In the genomic region with DNA sequence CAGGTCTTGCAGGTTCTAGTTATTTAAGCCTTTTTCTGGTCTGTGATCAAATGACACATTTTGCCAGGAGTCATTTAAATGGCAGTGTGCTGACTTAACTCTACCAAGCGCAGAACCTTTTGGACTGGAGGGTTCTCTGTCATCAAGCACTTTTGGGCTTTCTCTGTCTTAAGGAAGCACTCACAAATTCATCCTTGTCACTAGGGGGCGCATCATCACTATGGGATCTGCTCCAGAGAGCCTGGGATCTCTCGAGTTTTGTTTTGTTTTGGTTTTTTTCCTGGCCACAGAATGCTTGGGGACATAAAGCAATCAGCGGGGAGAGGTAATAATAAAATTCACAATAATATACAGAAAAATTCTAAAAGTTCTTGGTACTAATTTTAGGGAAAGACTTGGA, we compare ENCODE assay signal across 11 mouse cellular contexts.
DNase-seq lines count a peak whose midpoint lies in the region; ATAC-seq lines count a peak whose summit lies in the region.
"Had no signal": no experiment of that assay in that cellular context is flagged by ENCODE, and none has a peak within 500 bp of the region (broad histone marks: within the 10 kb centered on the region; RNA-seq: fewer than 3 reads in every experiment).

No protein-coding gene starts in this region.

- H3K4me2 ChIP-seq in kidney, embryonic 15.5 days = no peak overlapping the region
- H3K4me2 ChIP-seq in midbrain, embryonic 15.5 days = no peak overlapping the region
- H3K4me2 ChIP-seq: embryonic facial prominence, embryonic 12.5 days; liver, embryonic 15.5 days; stomach, embryonic 15.5 days had no signal

- no peak overlapping the region for H3K9ac ChIP-seq in kidney, embryonic 15.5 days
- H3K9ac ChIP-seq in midbrain, embryonic 15.5 days = no peak overlapping the region
- H3K9ac ChIP-seq: embryonic facial prominence, embryonic 12.5 days; liver, embryonic 15.5 days; stomach, embryonic 15.5 days had no signal

- no peak overlapping the region for H3K27ac ChIP-seq in kidney, embryonic 15.5 days
- peak overlapping the region; percentile 25; the same call in 1 of the 2 replicates for H3K27ac ChIP-seq in midbrain, embryonic 15.5 days
- H3K27ac ChIP-seq: embryonic facial prominence, embryonic 12.5 days; liver, embryonic 15.5 days; stomach, embryonic 15.5 days had no signal

- no peak for ATAC-seq in kidney, embryonic 15.5 days (replicated peaks; ENCODE audit: low FRiP score)
- 0 out of 2 replicates have a peak, but pooled peaks have one; percentile 51 for ATAC-seq in midbrain, embryonic 15.5 days (replicated peaks)
- no peak for ATAC-seq in granulocyte monocyte progenitor cell, adult 5-6 weeks (replicated peaks; ENCODE audit: poor library complexity, severe bottlenecking)

- no peak overlapping the region for H3K4me3 ChIP-seq in kidney, embryonic 15.5 days (replicated peaks)
- H3K4me3 ChIP-seq in midbrain, embryonic 15.5 days = no peak overlapping the region
- H3K4me3 ChIP-seq: embryonic facial prominence, embryonic 12.5 days; liver, embryonic 15.5 days; stomach, embryonic 15.5 days had no signal

- no peaks in the 10 kb centered on the region for H3K36me3 ChIP-seq in kidney, embryonic 15.5 days
- H3K36me3 ChIP-seq in midbrain, embryonic 15.5 days (replicated peaks) = 0 out of 2 replicates have a peak, but pooled peaks cover 6% of the 10 kb centered on the region
- H3K36me3 ChIP-seq: embryonic facial prominence, embryonic 12.5 days; liver, embryonic 15.5 days; stomach, embryonic 15.5 days had no signal

- 18% methylated on average over 4 of the region's 4 CpGs for WGBS in kidney, embryonic 15.5 days
- 15% methylated on average over 4 of the region's 4 CpGs for WGBS in midbrain, embryonic 15.5 days

- H3K27me3 ChIP-seq in kidney, embryonic 15.5 days = no peaks in the 10 kb centered on the region
- no peaks in the 10 kb centered on the region for H3K27me3 ChIP-seq in midbrain, embryonic 15.5 days (replicated peaks)
- H3K27me3 ChIP-seq: embryonic facial prominence, embryonic 12.5 days; liver, embryonic 15.5 days; stomach, embryonic 15.5 days had no signal

- H3K4me1 ChIP-seq in kidney, embryonic 15.5 days = no peaks in the 10 kb centered on the region
- H3K4me1 ChIP-seq in midbrain, embryonic 15.5 days = peaks cover 11% of the 10 kb centered on the region; the same call in 1 of the 2 replicates
- H3K4me1 ChIP-seq: embryonic facial prominence, embryonic 12.5 days; liver, embryonic 15.5 days; stomach, embryonic 15.5 days had no signal

- DNase-seq in kidney, adult 18-20 months = peak; percentile 44
- DNase-seq in MEL-GATA-1-ER (ENCODE audit: extremely low read depth, low read depth) = peak; percentile 13
- DNase-seq in cerebellum, adult 8-10 months = peak; percentile 62
- peak; percentile 54 for DNase-seq in forelimb bud, embryonic 11.5 days (ENCODE audit: low read depth, low spot score)
- peak; percentile 48 for DNase-seq in layer of hippocampus, adult 9-10 months (ENCODE audit: low spot score)

- no peaks in the 10 kb centered on the region for H3K9me3 ChIP-seq in kidney, embryonic 15.5 days (replicated peaks)
- no peaks in the 10 kb centered on the region for H3K9me3 ChIP-seq in midbrain, embryonic 15.5 days
- H3K9me3 ChIP-seq: embryonic facial prominence, embryonic 12.5 days; liver, embryonic 15.5 days; stomach, embryonic 15.5 days had no signal
